ENCODE assay signal across 14 mouse cellular contexts in genomic region chr15:97342336-97342735, GRCm38 (mm10).
DNase-seq lines count a peak whose midpoint lies in the region; ATAC-seq and TF ChIP-seq lines count a peak whose summit lies in the region.
"Had no signal": no experiment of that assay in that cellular context is flagged by ENCODE, and none has a peak within 500 bp of the region (broad histone marks: within the 10 kb centered on the region; RNA-seq: fewer than 3 reads in every experiment).

No protein-coding gene starts in this region.

- no peak overlapping the region for H3K4me3 ChIP-seq in heart, embryonic 10.5 days
- no peak overlapping the region for H3K4me3 ChIP-seq in ES-Bruce4 (ENCODE audit: low read depth, low read length)
- H3K4me3 ChIP-seq in liver, embryonic 11.5 days (ENCODE audit: low read depth, low read length), result peak overlapping the region; percentile 17; the same call in 1 of the 2 replicates
- no peak overlapping the region for H3K4me3 ChIP-seq in midbrain, embryonic 15.5 days
- H3K4me3 ChIP-seq: kidney, embryonic 15.5 days; layer of hippocampus, adult 2 months had no signal

- no peaks in the 10 kb centered on the region; the same call in 1 of the 2 replicates for H3K9me3 ChIP-seq in heart, embryonic 10.5 days
- no peaks in the 10 kb centered on the region for H3K9me3 ChIP-seq in ES-Bruce4 (replicated peaks; ENCODE audit: control insufficient read depth, insufficient read depth, low read length, poor library complexity, severe bottlenecking)
- no peaks in the 10 kb centered on the region for H3K9me3 ChIP-seq in liver, embryonic 11.5 days (ENCODE audit: control insufficient read depth, low read length)
- no peaks in the 10 kb centered on the region for H3K9me3 ChIP-seq in midbrain, embryonic 15.5 days
- H3K9me3 ChIP-seq: kidney, embryonic 15.5 days had no signal

- 90% methylated on average over 9 of the region's 9 CpGs for WGBS in heart, embryonic 10.5 days
- WGBS in liver, embryonic 11.5 days, result 49% methylated on average over 9 of the region's 9 CpGs
- WGBS in midbrain, embryonic 15.5 days, result 95% methylated on average over 9 of the region's 9 CpGs

- no peak for TF ChIP-seq CTCF in ES-Bruce4 (IDR thresholded peaks at IDR 0.05; ENCODE audit: low read depth, low read length)

- peak; percentile 62; the same call in 1 of the 2 replicates for TF ChIP-seq EP300 in ES-Bruce4 (IDR thresholded peaks at IDR 0.05; ENCODE audit: insufficient read depth, low read depth, low read length)

- no peak overlapping the region for H3K9ac ChIP-seq in ES-Bruce4 (ENCODE audit: low read depth, poor library complexity, severe bottlenecking)
- H3K9ac ChIP-seq in liver, embryonic 11.5 days (ENCODE audit: low read depth, low read length), result peak overlapping the region; percentile 25; the same call in 1 of the 2 replicates
- no peak overlapping the region for H3K9ac ChIP-seq in midbrain, embryonic 15.5 days
- H3K9ac ChIP-seq: kidney, embryonic 15.5 days had no signal

- H3K27ac ChIP-seq in heart, embryonic 10.5 days, result no peak overlapping the region
- no peak overlapping the region for H3K27ac ChIP-seq in ES-Bruce4 (ENCODE audit: insufficient read depth, low read length)
- H3K27ac ChIP-seq in liver, embryonic 11.5 days (ENCODE audit: low read depth, low read length), result peak overlapping the region; percentile 70; the same call in 1 of the 2 replicates
- H3K27ac ChIP-seq in midbrain, embryonic 15.5 days, result no peak overlapping the region
- H3K27ac ChIP-seq: kidney, embryonic 15.5 days; layer of hippocampus, adult 2 months had no signal

- H3K36me3 ChIP-seq in heart, embryonic 10.5 days, result no peaks in the 10 kb centered on the region
- no peaks in the 10 kb centered on the region for H3K36me3 ChIP-seq in ES-Bruce4 (ENCODE audit: control insufficient read depth, insufficient read depth, low read length, poor library complexity, severe bottlenecking)
- no peaks in the 10 kb centered on the region for H3K36me3 ChIP-seq in liver, embryonic 11.5 days (ENCODE audit: control insufficient read depth, insufficient read depth, low read length)
- H3K36me3 ChIP-seq in midbrain, embryonic 15.5 days (replicated peaks), result no peaks in the 10 kb centered on the region
- H3K36me3 ChIP-seq: kidney, embryonic 15.5 days had no signal

- peak overlapping the region; percentile 57 for H3K4me2 ChIP-seq in liver, embryonic 11.5 days
- H3K4me2 ChIP-seq in midbrain, embryonic 15.5 days, result no peak overlapping the region
- H3K4me2 ChIP-seq: kidney, embryonic 15.5 days had no signal

- H3K27me3 ChIP-seq in heart, embryonic 10.5 days (ENCODE audit: insufficient read depth, poor library complexity, severe bottlenecking), result peaks cover 4% of the 10 kb centered on the region; the same call in 1 of the 2 replicates
- no peaks in the 10 kb centered on the region for H3K27me3 ChIP-seq in ES-Bruce4 (ENCODE audit: control insufficient read depth, insufficient read depth, low read length, poor library complexity, severe bottlenecking)
- no peaks in the 10 kb centered on the region for H3K27me3 ChIP-seq in liver, embryonic 11.5 days (replicated peaks; ENCODE audit: control insufficient read depth, insufficient read depth, low read length)
- no peaks in the 10 kb centered on the region for H3K27me3 ChIP-seq in midbrain, embryonic 15.5 days (replicated peaks)
- H3K27me3 ChIP-seq: kidney, embryonic 15.5 days had no signal

- peak; percentile 80 for DNase-seq in heart, adult 11 months
- DNase-seq in heart, embryonic 10.5 days (ENCODE audit: low spot score), result no peak
- DNase-seq in liver, embryonic 11.5 days (ENCODE audit: low spot score), result no peak
- DNase-seq in natural killer cell, adult 2 months (ENCODE audit: low spot score in 2 of 2), result peak; percentile 38 to 54
- no peak for DNase-seq in adrenal gland, postnatal 14 days
- no peak for DNase-seq in layer of hippocampus, adult 9-11 months
- DNase-seq: adrenal gland, adult 8-10 months; lung, adult 2 months had no signal

- ATAC-seq in liver, embryonic 11.5 days (replicated peaks; ENCODE audit: low FRiP score), result no peak
- no peak for ATAC-seq in midbrain, embryonic 15.5 days (replicated peaks)
- ATAC-seq: forebrain, embryonic 14.5 days; hindbrain, embryonic 16.5 days had no signal

- H3K4me1 ChIP-seq in heart, embryonic 10.5 days, result peaks cover 20% of the 10 kb centered on the region
- H3K4me1 ChIP-seq in ES-Bruce4 (ENCODE audit: control insufficient read depth, insufficient read depth, low read length), result peaks cover 8% of the 10 kb centered on the region
- peaks cover 27% of the 10 kb centered on the region for H3K4me1 ChIP-seq in liver, embryonic 11.5 days (replicated peaks; ENCODE audit: control insufficient read depth, insufficient read depth, low read length)
- peaks cover 17% of the 10 kb centered on the region for H3K4me1 ChIP-seq in midbrain, embryonic 15.5 days

- TF ChIP-seq POLR2A in ES-Bruce4 (IDR thresholded peaks at IDR 0.05; ENCODE audit: insufficient read depth, low read length), result no peak

Comparison
In these comparisons a context has a peak if more than half of its experiments do, and no peak if none do; other contexts are left out.
1. DNase-seq: peak in heart, adult 11 months (single experiment) and natural killer cell, adult 2 months (2 of 2); none in heart, embryonic 10.5 days (single experiment), liver, embryonic 11.5 days (single experiment), adrenal gland, postnatal 14 days (single experiment) and layer of hippocampus, adult 9-11 months (single experiment).